Mouse (Mus musculus) embryonic facial prominence, embryonic 14.5 days (tissue): ENCODE measurements at regions not wholly inside any gene's neighbourhood (a gene's known extent, or its start where the extent isn't known, plus 50 kb on each side); places are given as distances from the start of the nearest gene placed in this dataset.

Source experiments
- ATAC-seq: fragments of 200-750 bp; cut with Nextera tagmentation; 2 replicates; pipeline ENCODE4 v1.8.0; 2017; ENCODE audit warnings: low read depth, moderate number of reproducible peaks, moderate TSS enrichment
- DNase-seq: peaks from one replicate; pipeline ENCODE4 v3.0.0-alpha.2; 2015; ENCODE audit warnings: low spot score
- H3K27ac ChIP-seq: fragments of 300-500 bp; sonication (generic); replicated peaks from 2 replicates; pipeline ENCODE4 v1.5.1; 2014; ENCODE audit warnings: low read depth, mild to moderate bottlenecking, low read length, moderate library complexity
- H3K27me3 ChIP-seq: fragments of 300-500 bp; sonication (generic); replicated peaks from 2 replicates; pipeline ENCODE4 v1.6.1; 2014; ENCODE audit warnings: low read length; ENCODE audit not compliant: control insufficient read depth, insufficient read depth
- H3K36me3 ChIP-seq: fragments of 300-500 bp; sonication (generic); 2 replicates; pipeline ENCODE4 v1.6.1; 2014; ENCODE audit warnings: low read length, mixed read lengths; ENCODE audit not compliant: control insufficient read depth, insufficient read depth
- H3K4me1 ChIP-seq: fragments of 300-500 bp; sonication (generic); 2 replicates; pipeline ENCODE4 v1.6.1; 2014; ENCODE audit warnings: antibody characterized with exemption, low read length; ENCODE audit not compliant: control insufficient read depth, insufficient read depth
- H3K4me2 ChIP-seq: fragments of 300-500 bp; sonication (generic); 2 replicates; pipeline ENCODE4 v1.6.1; 2014; ENCODE audit warnings: low read depth, mild to moderate bottlenecking, low read length, moderate library complexity, mixed read lengths
- H3K4me3 ChIP-seq: fragments of 300-500 bp; sonication (generic); 2 replicates; pipeline ENCODE4 v1.5.1; 2014; ENCODE audit warnings: low read depth, mild to moderate bottlenecking, low read length
- H3K9ac ChIP-seq: fragments of 300-500 bp; sonication (generic); 2 replicates; pipeline ENCODE4 v1.6.1; 2014; ENCODE audit warnings: low read depth, mild to moderate bottlenecking, low read length, moderate library complexity, mixed read lengths
- H3K9me3 ChIP-seq: fragments of 300-500 bp; sonication (generic); 2 replicates; pipeline ENCODE4 v1.6.1; 2016; ENCODE audit warnings: low read length; ENCODE audit not compliant: control insufficient read depth
- WGBS: fragments of 180-500 bp; shearing (Covaris S2); extraction: QIAGEN DNeasy Blood & Tissue Kit; methylation state at CpG from one replicate; pipeline ENCODE4 v1.1.7; 2014; 5-methylcytosine and 5-hydroxymethylcytosine counted together

DNA sequence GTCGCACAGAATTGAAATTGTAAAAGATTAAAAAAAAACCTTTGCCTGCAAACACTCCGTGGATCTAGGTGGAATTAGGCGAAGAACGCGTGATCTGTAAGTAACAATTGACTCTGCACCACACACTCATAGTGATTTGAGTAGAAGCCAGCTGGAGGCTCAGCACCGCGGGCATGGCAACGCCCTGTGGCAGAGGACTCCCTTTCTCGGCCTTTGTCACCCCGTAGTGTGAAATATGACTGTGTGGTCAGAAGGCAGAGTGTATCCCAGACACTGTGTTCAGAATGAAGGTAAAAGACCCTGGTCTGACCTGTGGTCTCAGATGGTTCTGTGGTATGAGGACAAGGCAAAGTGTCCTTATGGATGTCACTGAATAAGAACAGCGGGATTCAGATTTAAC, 183.0 kb upstream of the Zpld1 start:
- 83% methylated on average over 11 of the region's 11 CpGs for WGBS
- no peak for ATAC-seq
- no peak for DNase-seq
- H3K9me3 ChIP-seq = no peaks in the 10 kb centered on the region
- no peak overlapping the region for H3K4me2 ChIP-seq
- no peaks in the 10 kb centered on the region for H3K27me3 ChIP-seq
- H3K27ac ChIP-seq = no peak overlapping the region
- H3K36me3 ChIP-seq = no peaks in the 10 kb centered on the region
- H3K9ac ChIP-seq = no peak overlapping the region
- no peaks in the 10 kb centered on the region for H3K4me1 ChIP-seq
- no peak overlapping the region for H3K4me3 ChIP-seq

DNA sequence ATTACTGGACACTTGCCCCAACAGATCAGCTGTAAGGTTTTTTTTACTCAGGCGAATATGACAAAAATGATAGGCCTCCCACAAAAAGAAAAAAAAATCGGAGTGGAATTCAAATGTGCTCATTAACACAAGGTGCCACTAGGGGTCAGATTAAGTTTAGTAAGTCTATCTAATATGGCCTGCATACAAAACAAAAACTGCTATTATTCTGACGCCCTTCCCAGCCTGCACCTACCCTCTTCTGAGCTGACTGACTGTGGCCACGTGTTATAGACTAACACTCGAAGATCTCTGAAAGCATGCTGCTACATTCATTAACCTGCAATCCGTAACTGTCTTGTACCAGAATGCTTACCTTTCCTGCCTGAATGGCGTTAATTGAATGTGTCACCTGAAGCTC, 182.5 kb upstream of the Zpld1 start:
- no peaks in the 10 kb centered on the region for H3K27me3 ChIP-seq
- H3K4me3 ChIP-seq = no peak overlapping the region
- no peak overlapping the region for H3K4me2 ChIP-seq
- WGBS = 47% methylated on average over 7 of the region's 7 CpGs
- DNase-seq (peak; percentile 81), ATAC-seq (peak; percentile 47; the same call in 1 of the 2 replicates)
- H3K9me3 ChIP-seq = no peaks in the 10 kb centered on the region
- no peak overlapping the region for H3K27ac ChIP-seq
- H3K9ac ChIP-seq = no peak overlapping the region
- no peaks in the 10 kb centered on the region for H3K4me1 ChIP-seq
- no peaks in the 10 kb centered on the region for H3K36me3 ChIP-seq

DNA sequence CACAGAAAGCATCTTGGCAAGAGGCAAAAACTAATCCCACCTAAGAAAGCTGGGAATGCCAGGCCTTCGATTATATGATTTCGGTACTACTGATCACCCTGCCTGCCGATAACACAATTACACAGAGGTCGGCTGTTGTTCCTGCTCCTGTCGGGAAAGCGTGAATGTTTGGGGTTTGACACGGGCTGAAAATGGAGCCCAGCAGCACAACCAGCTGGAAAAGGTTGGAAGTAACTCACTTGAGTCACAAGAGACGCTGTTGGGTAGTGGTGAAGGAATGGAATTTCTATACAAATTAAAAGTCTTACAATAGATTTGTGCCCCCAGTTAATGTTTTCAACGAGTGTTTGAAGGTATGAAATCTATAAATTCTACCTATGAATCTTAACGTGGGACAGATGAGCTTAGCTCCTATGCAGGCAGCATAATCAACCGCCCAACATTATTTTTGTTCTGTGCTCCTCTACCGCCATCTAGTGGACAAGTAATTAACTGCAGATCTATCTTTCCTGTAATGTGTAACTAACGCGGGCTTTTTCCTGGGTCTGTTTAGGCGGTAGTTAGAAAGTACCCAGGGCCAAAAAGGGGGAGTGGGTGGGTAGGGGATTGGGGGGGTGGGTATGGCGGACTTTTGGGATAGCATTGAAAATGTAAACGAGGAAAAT, 178.9 kb upstream of the Zpld1 start:
- Histone ChIP-seq H3K4me1 (no peaks in the 10 kb centered on the region), H3K36me3 (no peaks in the 10 kb centered on the region), H3K9me3 (no peaks in the 10 kb centered on the region), H3K4me2 (peak overlapping the region; percentile 39), H3K27me3 (no peaks in the 10 kb centered on the region), H3K4me3 (no peak overlapping the region), H3K27ac (no peak overlapping the region), H3K9ac (no peak overlapping the region)
- DNase-seq = peak; percentile 84
- ATAC-seq = no peak
- 22% methylated on average over 17 of the region's 17 CpGs for WGBS

DNA sequence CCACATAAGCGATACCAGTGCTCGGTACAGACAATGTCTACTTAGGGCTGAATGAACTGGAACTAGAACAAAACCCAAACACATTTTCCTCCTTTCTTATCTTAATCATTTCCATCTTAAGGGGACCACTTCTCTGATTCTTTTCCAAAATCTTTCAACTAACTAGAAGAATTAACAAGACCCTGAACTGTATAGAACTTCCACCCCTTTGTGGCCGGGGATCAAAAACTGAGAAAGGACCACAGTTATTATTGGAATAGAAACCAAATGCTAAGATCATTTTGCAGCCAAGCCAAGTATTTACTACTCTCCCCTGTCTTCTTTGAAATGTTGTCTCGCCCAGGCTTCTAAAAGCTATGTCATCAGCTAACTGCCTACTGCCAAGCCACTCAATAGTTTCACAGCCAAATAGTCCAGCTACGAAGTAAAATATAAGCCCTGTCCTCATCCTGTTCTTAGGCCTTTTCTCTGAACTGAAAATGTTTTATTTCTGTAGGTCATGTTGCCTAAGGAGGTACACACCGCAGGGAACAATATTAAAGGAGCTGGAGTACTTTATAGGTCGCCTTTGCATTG, 177.3 kb upstream of the Zpld1 start:
- ATAC-seq = peak; percentile 50
- 53% methylated on average over 7 of the region's 7 CpGs for WGBS
- no peak overlapping the region for H3K4me3 ChIP-seq
- no peaks in the 10 kb centered on the region for H3K9me3 ChIP-seq
- H3K36me3 ChIP-seq = no peaks in the 10 kb centered on the region
- peak; percentile 56 for DNase-seq
- no peak overlapping the region for H3K4me2 ChIP-seq
- H3K4me1 ChIP-seq = no peaks in the 10 kb centered on the region
- H3K27ac ChIP-seq = no peak overlapping the region
- H3K9ac ChIP-seq = no peak overlapping the region
- no peaks in the 10 kb centered on the region for H3K27me3 ChIP-seq

DNA sequence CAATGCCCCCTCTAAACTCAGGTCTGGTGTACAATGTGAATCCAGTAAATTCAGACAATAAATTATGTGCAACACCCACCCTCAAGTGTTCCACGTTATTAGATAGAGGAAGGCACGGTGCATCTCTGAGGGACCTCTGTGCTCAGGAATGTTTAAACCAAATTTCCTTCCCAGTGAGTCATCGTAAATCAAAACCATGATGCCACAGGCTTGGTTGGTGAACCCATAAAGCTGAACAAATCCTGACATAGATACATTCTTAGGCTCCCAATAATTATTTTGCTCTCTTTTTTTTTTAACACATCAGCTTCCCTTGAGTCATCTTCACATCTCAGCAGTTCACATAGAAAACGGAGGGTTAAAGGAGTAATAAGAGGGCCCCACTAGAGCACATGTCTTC, 173.6 kb upstream of the Zpld1 start:
- 61% methylated on average over 4 of the region's 4 CpGs for WGBS
- Histone ChIP-seq H3K9me3 (no peaks in the 10 kb centered on the region), H3K4me3 (no peak overlapping the region), H3K27ac (no peak overlapping the region), H3K36me3 (no peaks in the 10 kb centered on the region), H3K9ac (no peak overlapping the region), H3K4me1 (no peaks in the 10 kb centered on the region), H3K27me3 (no peaks in the 10 kb centered on the region), H3K4me2 (no peak overlapping the region)
- ATAC-seq (no peak), DNase-seq (no peak)

DNA sequence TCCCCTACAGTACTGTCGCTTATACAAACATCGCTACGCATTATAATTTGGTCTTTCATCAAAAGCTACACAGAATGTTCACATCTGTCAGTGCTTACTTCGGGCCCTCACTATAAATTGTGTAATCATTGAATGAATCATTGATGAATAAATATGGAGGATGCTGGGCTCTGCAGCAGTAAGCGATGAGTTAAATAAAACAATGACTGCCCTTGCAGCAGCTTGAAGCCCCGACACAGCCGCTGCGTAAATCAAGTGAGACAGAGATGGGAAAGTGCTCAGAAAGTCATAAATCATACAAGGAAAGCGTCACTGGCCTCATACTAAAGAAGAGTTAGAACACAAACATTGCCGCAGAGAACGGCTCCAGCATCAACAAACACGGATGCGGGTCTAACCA, 172.9 kb upstream of the Zpld1 start:
- Histone ChIP-seq H3K36me3 (no peaks in the 10 kb centered on the region), H3K4me3 (no peak overlapping the region), H3K4me2 (no peak overlapping the region), H3K9me3 (no peaks in the 10 kb centered on the region), H3K4me1 (no peaks in the 10 kb centered on the region), H3K9ac (no peak overlapping the region), H3K27ac (no peak overlapping the region), H3K27me3 (no peaks in the 10 kb centered on the region)
- ATAC-seq = no peak
- 62% methylated on average over 13 of the region's 13 CpGs for WGBS
- no peak for DNase-seq

DNA sequence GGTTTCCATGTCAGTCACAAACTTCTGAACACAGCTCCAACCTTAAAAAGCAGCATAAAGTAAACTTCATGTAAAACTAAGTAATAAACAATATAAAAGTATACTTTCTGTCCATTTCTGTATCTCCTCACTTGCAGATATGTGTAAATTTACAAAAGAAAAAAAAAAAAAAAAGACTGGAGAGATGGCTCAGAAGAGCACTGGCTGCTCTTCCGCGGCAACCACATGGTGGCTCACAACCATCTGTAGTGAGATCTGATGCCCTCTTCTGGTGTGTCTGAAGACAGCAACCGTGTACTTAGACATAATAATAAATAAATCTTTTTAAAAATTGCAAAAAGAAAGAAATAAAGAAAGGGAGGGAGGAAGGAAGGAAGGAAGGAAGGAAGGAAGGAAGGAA, 171.9 kb upstream of the Zpld1 start:
- Histone ChIP-seq H3K27ac (no peak overlapping the region), H3K4me2 (no peak overlapping the region), H3K9me3 (no peaks in the 10 kb centered on the region), H3K4me1 (no peaks in the 10 kb centered on the region), H3K4me3 (no peak overlapping the region), H3K27me3 (no peaks in the 10 kb centered on the region), H3K36me3 (no peaks in the 10 kb centered on the region), H3K9ac (no peak overlapping the region)
- DNase-seq (no peak), ATAC-seq (no peak)
- 72% methylated on average over 3 of the region's 3 CpGs for WGBS

DNA sequence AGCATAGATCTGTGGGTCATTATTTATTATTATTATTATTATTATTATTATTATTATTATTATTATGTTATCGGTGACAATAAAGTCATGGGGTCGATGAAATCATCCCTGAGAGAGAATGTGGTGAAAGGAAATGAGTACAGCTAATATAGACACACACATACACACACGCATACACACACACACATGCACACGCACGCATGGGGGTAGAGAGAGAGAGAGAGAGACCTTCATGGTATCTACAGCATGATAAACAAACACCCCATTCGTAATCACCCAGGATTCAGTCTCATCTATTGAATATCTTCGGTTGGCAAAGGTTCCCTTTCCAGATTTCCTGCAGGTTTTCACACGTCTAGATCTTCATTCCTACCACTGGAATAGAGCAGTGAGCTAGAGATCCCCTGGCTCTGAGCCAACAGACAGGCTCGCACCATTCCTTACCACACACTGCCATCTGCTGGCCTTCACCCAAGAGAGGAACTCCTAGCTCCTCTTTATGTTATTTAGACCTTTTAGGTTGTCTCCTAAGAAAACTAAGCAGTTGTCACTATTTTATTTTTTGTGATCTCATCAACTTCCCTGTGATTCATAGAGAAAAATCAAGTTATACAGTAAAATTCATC, 171.2 kb upstream of the Zpld1 start:
- 41% methylated on average over 9 of the region's 9 CpGs for WGBS
- Histone ChIP-seq H3K36me3 (no peaks in the 10 kb centered on the region), H3K9ac (no peak overlapping the region), H3K27ac (no peak overlapping the region), H3K4me2 (no peak overlapping the region), H3K27me3 (no peaks in the 10 kb centered on the region), H3K4me1 (no peaks in the 10 kb centered on the region), H3K4me3 (no peak overlapping the region), H3K9me3 (no peaks in the 10 kb centered on the region)
- ATAC-seq (peak; percentile 84), DNase-seq (peak; percentile 95)

DNA sequence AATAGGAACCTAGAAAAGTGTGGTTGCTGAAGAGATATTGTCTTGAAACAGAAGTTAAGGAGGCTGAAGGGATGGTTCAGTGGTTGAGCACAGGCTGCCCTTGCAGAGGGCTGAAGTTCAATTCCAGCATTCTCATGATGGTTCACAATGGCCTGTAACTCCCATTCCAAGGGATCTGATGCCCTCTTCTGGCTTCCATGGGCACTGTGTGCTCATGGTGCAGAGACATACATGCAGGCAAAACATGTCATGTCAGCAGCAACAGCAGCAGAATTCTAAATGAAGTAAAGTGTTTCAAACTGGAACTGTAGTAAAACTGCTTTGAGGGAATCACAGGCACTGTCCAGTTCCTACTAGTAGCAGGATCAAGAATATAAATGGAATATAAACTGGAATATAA, 162.7 kb upstream of the Zpld1 start:
- Histone ChIP-seq H3K36me3 (no peaks in the 10 kb centered on the region), H3K4me2 (no peak overlapping the region), H3K9ac (no peak overlapping the region), H3K27ac (no peak overlapping the region), H3K9me3 (no peaks in the 10 kb centered on the region), H3K27me3 (no peaks in the 10 kb centered on the region), H3K4me1 (no peaks in the 10 kb centered on the region), H3K4me3 (no peak overlapping the region)
- ATAC-seq = no peak
- DNase-seq = peak; percentile 29
